Mouse (Mus musculus) CD8-positive naive resting alpha-beta T cell, adult 57 days (primary cell): ENCODE results near the gene Tent5a. TPM values are rescaled to one million over a fixed set of nuclear protein-coding genes. Genes with fewer than 3 reads are reported as not detected.

Experiments
- total RNA-seq: library from RNA; stranded (reverse); gene quantifications from one replicate; pipeline ENCODE4 v1.2.4, GENCODE M21; 2023

Tent5a gene
- total RNA-seq: 19.4 TPM

GRCm38 (mm10) chr9:85327242-85328211 is at the start of gene Tent5a:
TSS of gene Tent5a (minus strand) at chr9:85327348.

GRCm38 (mm10) chr9:85312473-85312872 is 14.7 kb downstream of the Tent5a start, which contains the start of gene Gm11114:
TSS of gene Gm11114 (plus strand) at chr9:85312773.

Other genes with a start within 250 kb of the Tent5a start
- not detected for gene Gm11114, start 14.6 kb downstream of the Tent5a start, total RNA-seq